Mouse (Mus musculus): Measurements from ENCODE around the gene Hist1h4h. TPM values are rescaled to one million over a fixed set of nuclear protein-coding genes. Genes with fewer than 3 reads are reported as not detected.

Hist1h4h gene
- total RNA-seq, 1 experiment from 2014 or later, result 413 TPM

Other genes with a start within 250 kb of the Hist1h4h start
- 15.1 to 19.7 TPM (median 15.9 TPM) in 4 replicates for gene Zfp322a, start 161.8 kb upstream of the Hist1h4h start, total RNA-seq (2023)
- 18.2 to 20.1 TPM (median 19.1 TPM) in 4 replicates for gene Abt1, start 107.2 kb upstream of the Hist1h4h start, total RNA-seq (2023)
- gene Btn1a1, start 65.1 kb upstream of the Hist1h4h start, total RNA-seq (2023), result not detected in 4 replicates
- 0.63 to 1.2 TPM (median 0.94 TPM) in 4 replicates for gene Btn2a2, start 42.2 kb upstream of the Hist1h4h start, total RNA-seq (2023)
- gene Hist1h2af, start 2.9 kb downstream of the Hist1h4h start, total RNA-seq (2023), result 8.2 to 18.3 TPM (median 14.4 TPM) in 4 replicates
- gene Hist1h3g, start 4.4 kb downstream of the Hist1h4h start, total RNA-seq (2023), result 4.0 to 5.5 TPM (median 4.9 TPM) in 3 of 4 replicates, not detected in the other
- 9.7 to 15.7 TPM (median 11.4 TPM) in 4 replicates for gene Hist1h2bh, start 12.3 kb downstream of the Hist1h4h start, total RNA-seq (2023)
- gene Hist1h3f, start 13.0 kb downstream of the Hist1h4h start, total RNA-seq (2023), result 116 to 135 TPM (median 127 TPM) in 4 replicates
- 64.1 to 86.2 TPM (median 72.6 TPM) in 4 replicates for gene Hist1h4f, start 20.6 kb downstream of the Hist1h4h start, total RNA-seq (2023)
- 20.7 to 25.2 TPM (median 22.9 TPM) in 4 replicates for gene Hist1h1d, start 22.2 kb downstream of the Hist1h4h start, total RNA-seq (2023)
- 302 to 339 TPM (median 312 TPM) in 4 replicates for gene Hist1h3e, start 31.3 kb downstream of the Hist1h4h start, total RNA-seq (2023)
- gene Hist1h2ae, start 40.2 kb downstream of the Hist1h4h start, total RNA-seq (2023), result 20.2 to 28.2 TPM (median 23.3 TPM) in 4 replicates
- 455 to 535 TPM (median 493 TPM) in 4 replicates for gene Hist1h2bg, start 40.3 kb downstream of the Hist1h4h start, total RNA-seq (2023)
- gene Hist1h2bf, start 43.1 kb downstream of the Hist1h4h start, total RNA-seq (2023), result 223 to 279 TPM (median 234 TPM) in 4 replicates
- 18.6 to 61.8 TPM (median 42.9 TPM) in 4 replicates for gene Hist1h2ad, start 43.3 kb downstream of the Hist1h4h start, total RNA-seq (2023)
- gene Hist1h3d, start 44.7 kb downstream of the Hist1h4h start, total RNA-seq (2023), result 33.1 to 41.7 TPM (median 35.9 TPM) in 4 replicates
- gene Hist1h4d, start 50.5 kb downstream of the Hist1h4h start, total RNA-seq (2023), result 149 to 174 TPM (median 170 TPM) in 4 replicates
- gene Hist1h2be, start 90.1 kb downstream of the Hist1h4h start, total RNA-seq (2023), result 31.4 to 39.8 TPM (median 37.8 TPM) in 4 replicates
- 317 to 365 TPM (median 333 TPM) in 4 replicates for gene Hist1h1e, start 91.5 kb downstream of the Hist1h4h start, total RNA-seq (2023)
- gene Hist1h2ac, start 152.9 kb downstream of the Hist1h4h start, total RNA-seq (2023), result 9.3 to 10.9 TPM (median 9.8 TPM) in 4 replicates
- 16.6 to 23.0 TPM (median 18.7 TPM) in 4 replicates for gene Hist1h2bc, start 153.1 kb downstream of the Hist1h4h start, total RNA-seq (2023)
- 0.67 to 1.3 TPM in 2 of 4 replicates, not detected in the others for gene Hist1h1t, start 164.8 kb downstream of the Hist1h4h start, total RNA-seq (2023)
- 174 to 205 TPM (median 189 TPM) in 4 replicates for gene Hist1h4c, start 167.4 kb downstream of the Hist1h4h start, total RNA-seq (2023)
- 0.48 to 1.5 TPM (median 1.1 TPM) in 4 replicates for gene Hfe, start 179.8 kb downstream of the Hist1h4h start, total RNA-seq (2023)
- 857 to 1,008 TPM (median 880 TPM) in 4 replicates for gene Hist1h1c, start 207.8 kb downstream of the Hist1h4h start, total RNA-seq (2023)
- 9.0 to 14.7 TPM (median 11.7 TPM) in 4 replicates for gene Hist1h3c, start 214.6 kb downstream of the Hist1h4h start, total RNA-seq (2023)
- gene Hist1h2bb, start 215.7 kb downstream of the Hist1h4h start, total RNA-seq (2023), result 65.5 to 82.0 TPM (median 72.9 TPM) in 4 replicates
- 38.9 to 112 TPM (median 74.0 TPM) in 4 replicates for gene Hist1h2ab, start 220.1 kb downstream of the Hist1h4h start, total RNA-seq (2023)
- 29.5 to 64.1 TPM (median 35.4 TPM) in 4 replicates for gene Hist1h3b, start 221.2 kb downstream of the Hist1h4h start, total RNA-seq (2023)
- gene Hist1h4b, start 226.0 kb downstream of the Hist1h4h start, total RNA-seq (2023), result 81.8 to 123 TPM (median 110 TPM) in 4 replicates
- gene Hist1h4a, start 230.2 kb downstream of the Hist1h4h start, total RNA-seq (2023), result 189 to 269 TPM (median 202 TPM) in 4 replicates
- gene Hist1h3a, start 231.3 kb downstream of the Hist1h4h start, total RNA-seq (2023), result 385 to 444 TPM (median 390 TPM) in 4 replicates
- 35.5 to 38.6 TPM (median 37.0 TPM) in 4 replicates for gene Hist1h1a, start 232.6 kb downstream of the Hist1h4h start, total RNA-seq (2023)
- not detected in 4 replicates for gene Trim38, start 238.9 kb downstream of the Hist1h4h start, total RNA-seq (2023)

Data from B cell, adult 62 days (primary cell).